Mouse (Mus musculus) hindbrain, embryonic 10.5 days (tissue): Measurements from ENCODE around the gene Evi5. TPM values are rescaled to one million over a fixed set of nuclear protein-coding genes. Genes with fewer than 3 reads are reported as not detected.

Source experiments
- DNase-seq: peaks from one replicate; pipeline ENCODE4 v3.0.0-alpha.2; 2017; ENCODE audit warnings: low spot score
- H3K27ac ChIP-seq: fragments of 300-500 bp; sonication (generic); 2 replicates; pipeline ENCODE4 v1.5.1; 2016; ENCODE audit warnings: mild to moderate bottlenecking, moderate library complexity
- H3K27me3 ChIP-seq: fragments of 300-500 bp; sonication (generic); 2 replicates; pipeline ENCODE4 v1.6.1; 2016; ENCODE audit warnings: mild to moderate bottlenecking; ENCODE audit not compliant: poor library complexity, insufficient read depth, severe bottlenecking
- H3K36me3 ChIP-seq: fragments of 300-500 bp; sonication (generic); 2 replicates; pipeline ENCODE4 v1.6.1; 2016; ENCODE audit warnings: mild to moderate bottlenecking, moderate library complexity
- H3K4me1 ChIP-seq: fragments of 300-500 bp; sonication (generic); replicated peaks from 2 replicates; pipeline ENCODE4 v1.6.1; 2016; ENCODE audit warnings: mild to moderate bottlenecking
- H3K4me3 ChIP-seq: fragments of 300-500 bp; sonication (generic); 2 replicates; pipeline ENCODE4 v1.5.1; 2016; ENCODE audit warnings: mild to moderate bottlenecking, moderate library complexity
- H3K9me3 ChIP-seq: fragments of 300-500 bp; sonication (generic); 2 replicates; pipeline ENCODE4 v1.6.1; 2016; ENCODE audit warnings: mild to moderate bottlenecking, moderate library complexity
- WGBS: fragments of 180-500 bp; shearing (Covaris S2); methylation state at CpG from one replicate; pipeline ENCODE4 v1.1.7; 2016; 5-methylcytosine and 5-hydroxymethylcytosine counted together
- polyA plus RNA-seq: library from polyadenylated mRNA; unstranded; fragments of >200 nt; fragmentation: Nextera tagmentation; extraction: Ambion mirVana; gene quantifications from 2 replicates; pipeline ENCODE4 v1.2.1, GENCODE M21; 2016

Gene Evi5
- polyA plus RNA-seq, 1 experiment from 2014 or later: 48.4 TPM

- no peaks in the 10 kb centered on the region for H3K9me3 ChIP-seq
These were observed 87.0 kb downstream of the Evi5 start for GRCm38 (mm10) chr5:107787682-107788443.

GRCm38 (mm10) chr5:107782360-107782759 lies 92.5 kb downstream of the Evi5 start:
- WGBS: 92% methylated on average over 1 of the region's 1 CpGs
- H3K4me1 ChIP-seq: no peaks in the 10 kb centered on the region
- H3K27me3 ChIP-seq: no peaks in the 10 kb centered on the region
- H3K9me3 ChIP-seq: no peaks in the 10 kb centered on the region
- peaks cover 24% of the 10 kb centered on the region; the same call in 1 of the 2 replicates for H3K36me3 ChIP-seq
- no peak for DNase-seq
- no peak overlapping the region for H3K27ac ChIP-seq
- no peak overlapping the region for H3K4me3 ChIP-seq

More at GRCm38 (mm10) chr5:107787682-107788443, 87.0 kb downstream of the Evi5 start:
- Histone ChIP-seq H3K27ac (no peak overlapping the region), H3K27me3 (no peaks in the 10 kb centered on the region), H3K36me3 (peaks cover 22% of the 10 kb centered on the region), H3K4me1 (no peaks in the 10 kb centered on the region), H3K4me3 (no peak overlapping the region)
- 88% methylated on average over 7 of the region's 7 CpGs for WGBS
- no peak for DNase-seq

- 92% methylated on average over 3 of the region's 3 CpGs for WGBS
- Histone ChIP-seq H3K27ac (no peak overlapping the region), H3K4me1 (no peaks in the 10 kb centered on the region), H3K27me3 (no peaks in the 10 kb centered on the region), H3K9me3 (no peaks in the 10 kb centered on the region), H3K36me3 (peaks cover 8% of the 10 kb centered on the region; the same call in 1 of the 2 replicates), H3K4me3 (no peak overlapping the region)
- DNase-seq: no peak
These were observed 96.1 kb downstream of the Evi5 start for GRCm38 (mm10) chr5:107778763-107779162.

GRCm38 (mm10) chr5:107777545-107777830 lies 97.4 kb downstream of the Evi5 start:
- 98% methylated on average over 1 of the region's 1 CpGs for WGBS
- H3K27me3 ChIP-seq: no peaks in the 10 kb centered on the region
- no peaks in the 10 kb centered on the region for H3K9me3 ChIP-seq
- H3K27ac ChIP-seq: no peak overlapping the region
- H3K36me3 ChIP-seq: peaks cover 8% of the 10 kb centered on the region; the same call in 1 of the 2 replicates
- no peaks in the 10 kb centered on the region for H3K4me1 ChIP-seq
- no peak overlapping the region for H3K4me3 ChIP-seq
- DNase-seq: no peak

- Histone ChIP-seq H3K9me3 (no peaks in the 10 kb centered on the region), H3K36me3 (peaks cover 11% of the 10 kb centered on the region), H3K4me3 (no peak overlapping the region), H3K4me1 (no peaks in the 10 kb centered on the region), H3K27ac (no peak overlapping the region), H3K27me3 (no peaks in the 10 kb centered on the region)
- DNase-seq: no peak
- WGBS: 89% methylated on average over 4 of the region's 4 CpGs
These were observed 97.9 kb downstream of the Evi5 start for GRCm38 (mm10) chr5:107776777-107777544.

- Histone ChIP-seq H3K27me3 (no peaks in the 10 kb centered on the region), H3K27ac (no peak overlapping the region)
- 100% methylated on average over 1 of the region's 1 CpGs for WGBS
These were observed 99.0 kb downstream of the Evi5 start for GRCm38 (mm10) chr5:107775875-107776274.

GRCm38 (mm10) chr5:107772049-107772448 lies 102.9 kb downstream of the Evi5 start:
- Histone ChIP-seq H3K9me3 (peaks cover 7% of the 10 kb centered on the region), H3K36me3 (peaks cover 18% of the 10 kb centered on the region), H3K27me3 (no peaks in the 10 kb centered on the region), H3K4me3 (no peak overlapping the region), H3K4me1 (no peaks in the 10 kb centered on the region), H3K27ac (no peak overlapping the region)
- DNase-seq: no peak
- 86% methylated on average over 5 of the region's 5 CpGs for WGBS

More at GRCm38 (mm10) chr5:107775875-107776274, 99.0 kb downstream of the Evi5 start:
- no peak overlapping the region for H3K4me3 ChIP-seq
- DNase-seq: no peak
- H3K4me1 ChIP-seq: no peaks in the 10 kb centered on the region
- H3K9me3 ChIP-seq: no peaks in the 10 kb centered on the region
- peaks cover 7% of the 10 kb centered on the region; the same call in 1 of the 2 replicates for H3K36me3 ChIP-seq

- Histone ChIP-seq H3K36me3 (peaks cover 24% of the 10 kb centered on the region), H3K27ac (no peak overlapping the region), H3K27me3 (no peaks in the 10 kb centered on the region), H3K4me3 (no peak overlapping the region), H3K4me1 (no peaks in the 10 kb centered on the region), H3K9me3 (peaks cover 8% of the 10 kb centered on the region)
- 96% methylated on average over 1 of the region's 1 CpGs for WGBS
- no peak for DNase-seq
These were observed 106.7 kb downstream of the Evi5 start for GRCm38 (mm10) chr5:107768224-107768623.

- peaks cover 25% of the 10 kb centered on the region for H3K36me3 ChIP-seq
- H3K27ac ChIP-seq: no peak overlapping the region
- 95% methylated on average over 4 of the region's 4 CpGs for WGBS
- H3K27me3 ChIP-seq: no peaks in the 10 kb centered on the region
- H3K4me1 ChIP-seq: no peaks in the 10 kb centered on the region
- H3K4me3 ChIP-seq: no peak overlapping the region
- DNase-seq: no peak
- peaks cover 8% of the 10 kb centered on the region for H3K9me3 ChIP-seq
These were observed 109.0 kb downstream of the Evi5 start for GRCm38 (mm10) chr5:107765946-107766345.

- no peak overlapping the region for H3K4me3 ChIP-seq
- no peaks in the 10 kb centered on the region for H3K4me1 ChIP-seq
- H3K9me3 ChIP-seq: peaks cover 8% of the 10 kb centered on the region
- 78% methylated on average over 1 of the region's 1 CpGs for WGBS
- no peak for DNase-seq
- no peaks in the 10 kb centered on the region for H3K27me3 ChIP-seq
- no peak overlapping the region for H3K27ac ChIP-seq
- H3K36me3 ChIP-seq: peaks cover 25% of the 10 kb centered on the region
These were observed 110.4 kb downstream of the Evi5 start for GRCm38 (mm10) chr5:107764486-107764885.

GRCm38 (mm10) chr5:107763674-107764073 lies 111.2 kb downstream of the Evi5 start:
- no peak for DNase-seq
- Histone ChIP-seq H3K36me3 (peaks cover 25% of the 10 kb centered on the region), H3K27ac (no peak overlapping the region), H3K4me1 (no peaks in the 10 kb centered on the region), H3K9me3 (peaks cover 8% of the 10 kb centered on the region), H3K4me3 (no peak overlapping the region), H3K27me3 (no peaks in the 10 kb centered on the region)

GRCm38 (mm10) chr5:107759121-107759520 lies 115.8 kb downstream of the Evi5 start:
- Histone ChIP-seq H3K4me3 (no peak overlapping the region), H3K9me3 (no peaks in the 10 kb centered on the region), H3K27me3 (no peaks in the 10 kb centered on the region), H3K27ac (no peak overlapping the region), H3K36me3 (peaks cover 16% of the 10 kb centered on the region; the same call in 1 of the 2 replicates), H3K4me1 (no peaks in the 10 kb centered on the region)
- DNase-seq: no peak
- 68% methylated on average over 5 of the region's 5 CpGs for WGBS

GRCm38 (mm10) chr5:107756072-107756471 lies 118.8 kb downstream of the Evi5 start:
- no peak for DNase-seq
- Histone ChIP-seq H3K4me3 (no peak overlapping the region), H3K27ac (no peak overlapping the region), H3K27me3 (no peaks in the 10 kb centered on the region), H3K9me3 (no peaks in the 10 kb centered on the region), H3K36me3 (peaks cover 8% of the 10 kb centered on the region; the same call in 1 of the 2 replicates), H3K4me1 (no peaks in the 10 kb centered on the region)
- WGBS: 84% methylated on average over 2 of the region's 2 CpGs
